Mouse (Mus musculus) layer of hippocampus, adult 18-20 months (tissue): ENCODE measurements around the gene Naa20. TPM values are rescaled to one million over a fixed set of nuclear protein-coding genes. Genes with fewer than 3 reads are reported as not detected.

ENCODE experiments used
- DNase-seq, 2 experiments: peaks; one replicate each; pipeline ENCODE4 v3.0.0; 2022; ENCODE audit warnings: low spot score in 2 of 2
- microRNA-seq, 2 experiments: library from miRNA; unstranded; fragments of <30 nt; microRNA quantifications; one replicate each; pipeline ENCODE4 v1.2.0; 2021
- total RNA-seq, 2 experiments: library from RNA; stranded (reverse); gene quantifications; 2 replicates each; pipeline ENCODE4 v1.2.3; 2021

Naa20 gene
- total RNA-seq, 2 experiments from 2014 or later = 66.3 to 68.5 TPM

DNA sequence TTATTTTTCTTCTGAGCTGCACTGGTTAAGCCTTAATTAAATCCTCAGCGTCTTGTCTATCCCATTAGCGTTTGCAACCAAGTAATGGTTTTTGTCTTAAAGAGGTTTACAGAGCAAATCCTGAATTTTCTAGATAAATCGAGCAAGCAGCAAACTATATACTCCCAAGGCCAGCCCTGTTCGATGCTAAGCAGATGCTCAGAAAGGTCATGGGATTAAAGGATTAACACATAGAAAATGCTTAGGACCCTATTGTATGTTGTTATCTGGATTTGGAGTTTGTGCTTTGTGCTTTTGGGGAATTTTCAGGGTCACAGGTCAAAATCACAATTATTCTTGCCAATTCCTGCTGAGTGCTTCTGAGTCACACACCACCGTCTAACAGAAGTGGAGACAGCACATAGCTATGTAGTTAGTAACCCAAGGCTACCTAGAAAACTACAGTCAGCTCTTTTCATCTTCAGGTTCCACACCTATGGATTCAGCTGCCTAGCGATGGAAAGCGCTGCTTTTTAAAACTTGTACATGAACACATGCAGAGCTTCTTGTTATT, 46.6 kb downstream of the Naa20 start:
- no peak for DNase-seq

DNA sequence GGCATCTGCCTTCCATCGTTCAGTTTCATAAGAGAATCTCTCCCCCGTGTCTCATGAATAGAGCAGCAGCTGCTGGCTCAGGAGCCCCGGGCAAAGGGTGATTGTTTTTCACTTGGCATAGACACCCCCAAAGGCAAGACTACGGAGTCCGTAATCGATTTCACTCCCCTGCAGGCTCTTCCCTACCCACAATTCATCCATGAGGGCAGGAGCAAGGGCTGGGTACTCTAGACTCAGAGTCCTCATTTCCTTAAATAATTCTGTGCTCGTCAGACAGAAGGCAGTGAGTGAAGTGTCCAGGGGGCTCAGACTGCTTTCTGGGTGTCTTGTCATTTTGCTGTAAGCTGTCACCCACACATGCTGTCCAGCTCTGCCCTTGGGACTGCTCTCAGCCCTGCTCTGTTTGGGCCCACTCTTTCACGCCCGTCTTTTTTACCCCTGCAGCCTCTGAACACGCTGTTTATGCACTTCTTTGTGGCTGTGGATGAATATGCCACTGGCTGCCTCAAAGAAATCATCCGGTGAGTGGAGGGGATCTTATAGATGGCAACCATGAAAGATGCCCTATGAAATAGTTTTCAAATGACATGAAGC, 47.7 kb downstream of the Naa20 start:
- DNase-seq = no peak

DNA sequence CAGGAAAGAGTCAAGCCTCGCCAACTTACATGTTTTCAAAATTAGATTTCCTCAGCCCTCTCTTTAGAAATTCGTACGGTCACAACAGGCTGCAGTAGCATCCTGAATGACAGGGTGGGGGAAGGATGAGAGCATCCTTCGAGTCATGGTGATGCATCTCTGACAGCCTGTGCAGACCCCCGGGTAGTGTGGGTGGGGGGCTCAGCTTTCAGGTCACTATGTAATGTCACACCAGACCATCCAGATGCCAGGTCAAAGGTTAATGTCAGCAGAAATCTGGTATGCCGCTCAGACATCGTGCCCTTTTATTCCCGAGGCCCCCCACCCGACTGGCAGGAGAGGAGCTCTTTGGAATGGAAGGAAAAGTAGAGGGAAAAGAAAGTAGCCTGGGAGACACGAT, 48.3 kb downstream of the Naa20 start:
- no peak for DNase-seq

DNA sequence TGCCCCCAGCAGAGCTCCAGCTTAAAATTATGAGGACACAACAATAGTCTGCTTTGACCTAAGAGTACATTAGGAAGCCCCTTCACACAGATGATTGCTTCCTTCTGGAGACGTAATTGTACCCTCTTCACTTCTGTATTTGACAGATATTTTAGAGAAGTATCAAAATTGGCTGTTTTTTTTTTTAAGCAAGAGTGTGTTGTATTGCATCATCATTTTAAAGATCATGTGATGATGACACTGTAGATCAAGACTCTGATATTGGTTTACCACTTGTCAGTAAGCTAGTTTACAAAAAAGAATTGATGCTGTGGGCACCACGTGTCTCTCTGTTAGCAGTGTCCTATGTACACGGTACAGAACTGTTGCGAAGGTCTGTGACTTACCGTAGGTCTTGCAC, 50.8 kb downstream of the Naa20 start:
- DNase-seq = no peak

DNA sequence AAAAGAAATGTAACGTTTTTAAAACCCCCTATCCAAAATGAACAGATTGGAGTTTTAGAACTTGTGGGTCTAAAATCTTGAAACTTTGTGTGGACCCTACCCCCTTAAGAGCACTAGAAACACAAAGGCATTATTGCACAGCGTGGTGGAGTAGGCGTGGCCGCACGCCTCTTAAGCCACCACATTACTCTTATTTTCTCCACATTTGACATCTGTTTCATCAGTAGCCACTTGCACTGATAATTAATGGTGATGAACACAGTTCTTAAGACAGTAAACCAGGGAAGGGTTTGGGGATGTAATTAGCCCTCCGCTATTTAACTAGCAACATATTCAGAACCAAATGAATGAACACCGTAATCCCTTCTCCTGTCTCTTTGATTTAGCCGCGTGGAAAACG, 53.9 kb downstream of the Naa20 start:
- DNase-seq = no peak

DNA sequence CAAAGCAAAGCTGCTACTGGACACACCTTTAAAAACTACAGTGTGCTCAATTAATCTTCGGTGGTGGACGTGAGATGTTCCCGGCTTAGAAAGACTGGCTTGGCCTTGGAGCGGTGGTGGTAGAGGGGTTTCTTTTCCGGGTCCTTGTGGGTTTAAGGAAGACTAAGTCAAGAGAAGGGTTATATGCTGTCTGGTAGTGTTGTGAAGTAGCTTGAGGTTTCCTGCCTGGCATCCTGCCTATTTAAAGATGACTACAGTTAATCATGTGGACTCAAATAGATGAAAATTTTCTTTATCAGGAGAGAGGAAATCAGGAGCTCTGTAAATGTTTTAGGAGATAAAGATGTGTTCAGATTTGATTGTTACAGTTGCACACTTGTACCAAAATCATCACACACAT, 54.4 kb downstream of the Naa20 start:
- DNase-seq = no peak

DNA sequence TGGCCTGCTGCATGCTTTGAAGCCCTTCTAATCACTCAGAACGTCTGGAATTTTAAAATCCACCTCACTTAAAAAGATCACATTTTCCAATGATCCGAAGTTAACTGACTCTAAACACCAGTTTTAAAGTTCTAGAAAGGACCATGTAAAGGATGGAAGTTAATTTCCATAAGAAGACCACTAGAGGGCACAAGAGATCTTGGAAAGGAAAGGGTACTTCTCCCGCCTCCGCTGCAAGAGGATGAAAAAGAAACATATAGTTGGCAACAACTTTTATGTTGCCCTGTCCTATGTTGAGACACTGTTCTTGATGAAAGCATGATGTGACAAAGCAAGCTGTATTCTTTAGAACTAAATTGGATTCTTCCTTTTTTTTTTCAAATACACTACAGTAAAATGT, 55.6 kb downstream of the Naa20 start:
- DNase-seq = peak in 1 of 2 experiments; percentile 31

DNA sequence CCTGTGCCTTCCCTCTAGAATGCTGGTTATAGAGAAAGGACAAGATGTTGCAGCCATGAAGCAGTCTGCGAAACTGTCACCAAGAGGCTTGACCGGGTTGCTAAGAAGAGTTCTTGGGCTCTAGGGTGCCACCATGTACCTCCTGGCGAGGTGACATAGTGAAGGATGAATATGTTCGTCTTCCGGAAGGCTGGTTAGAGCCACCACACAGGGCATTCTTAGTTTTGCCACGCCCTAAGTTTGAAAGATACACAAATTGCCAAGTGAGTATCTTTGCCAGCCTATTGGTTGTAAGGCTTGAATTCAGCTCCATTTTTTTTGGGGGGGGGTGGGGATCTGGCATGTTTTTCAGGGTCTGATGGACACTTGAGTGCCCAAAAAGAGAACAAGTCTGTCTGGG, 56.2 kb downstream of the Naa20 start:
- DNase-seq = no peak

DNA sequence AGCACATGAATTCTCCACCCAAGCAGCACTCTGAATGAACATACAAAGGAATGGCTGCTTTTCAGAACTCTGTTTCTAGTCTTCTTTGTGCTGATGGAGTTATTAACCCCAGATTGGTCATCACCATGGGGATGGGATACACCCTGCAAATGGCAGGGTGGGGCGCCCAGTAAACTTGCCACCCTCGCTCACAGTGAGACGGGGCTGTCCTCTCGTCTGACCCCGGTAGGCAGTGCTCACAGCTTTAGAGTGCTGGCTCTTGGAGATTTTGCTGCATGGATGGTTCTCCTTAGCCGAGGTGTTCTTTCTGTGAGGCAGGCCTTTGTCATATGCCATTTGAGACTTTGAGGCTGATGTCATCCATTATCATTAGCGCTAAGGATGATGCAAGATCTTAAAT, 56.7 kb downstream of the Naa20 start:
- no peak for DNase-seq

DNA sequence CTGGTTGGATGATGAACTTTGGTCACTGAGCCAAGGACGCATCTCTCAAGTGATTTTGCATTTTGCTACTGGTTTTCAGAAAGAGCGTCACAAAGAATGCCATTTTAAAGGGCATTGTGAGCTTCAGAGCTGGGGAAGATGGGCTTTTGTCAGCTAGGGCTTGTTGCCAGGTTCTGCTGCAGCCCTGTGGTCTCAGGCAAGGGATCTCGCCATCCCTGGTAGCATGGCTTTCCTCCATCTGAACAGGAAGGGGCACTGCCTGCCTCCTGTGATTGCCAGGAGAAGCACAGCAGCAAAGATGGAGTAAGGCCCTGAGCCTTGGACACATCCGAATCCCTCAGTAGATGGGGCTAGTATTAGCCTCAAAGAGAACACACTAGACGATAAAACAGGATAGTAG, 60.0 kb downstream of the Naa20 start:
- DNase-seq = no peak

Small RNAs within 50 kb of the gene (microRNA-seq; reads per million reads assigned to microRNA genes)
- gene Gm25026 = 0 reads per million in 2 experiments

Other genes starting within 250 kb of the Naa20 start
- gene Rin2, start 226.9 kb upstream of the Naa20 start, total RNA-seq = 10 to 100 TPM; 36.5 to 41.0 TPM
- 1 to 10 TPM; 3.4 to 3.5 TPM for gene Cfap61, start 32.7 kb downstream of the Naa20 start, total RNA-seq
- gene Crnkl1, start 32.9 kb downstream of the Naa20 start, total RNA-seq = 10 to 100 TPM; 23.1 to 23.2 TPM